Mouse (Mus musculus): ENCODE results near the gene Endou. TPM values are rescaled to one million over a fixed set of nuclear protein-coding genes. Genes with fewer than 3 reads are reported as not detected.

Endou gene
- polyA plus RNA-seq, 1 experiment from 2014 or later: 0.20 TPM

DNA sequence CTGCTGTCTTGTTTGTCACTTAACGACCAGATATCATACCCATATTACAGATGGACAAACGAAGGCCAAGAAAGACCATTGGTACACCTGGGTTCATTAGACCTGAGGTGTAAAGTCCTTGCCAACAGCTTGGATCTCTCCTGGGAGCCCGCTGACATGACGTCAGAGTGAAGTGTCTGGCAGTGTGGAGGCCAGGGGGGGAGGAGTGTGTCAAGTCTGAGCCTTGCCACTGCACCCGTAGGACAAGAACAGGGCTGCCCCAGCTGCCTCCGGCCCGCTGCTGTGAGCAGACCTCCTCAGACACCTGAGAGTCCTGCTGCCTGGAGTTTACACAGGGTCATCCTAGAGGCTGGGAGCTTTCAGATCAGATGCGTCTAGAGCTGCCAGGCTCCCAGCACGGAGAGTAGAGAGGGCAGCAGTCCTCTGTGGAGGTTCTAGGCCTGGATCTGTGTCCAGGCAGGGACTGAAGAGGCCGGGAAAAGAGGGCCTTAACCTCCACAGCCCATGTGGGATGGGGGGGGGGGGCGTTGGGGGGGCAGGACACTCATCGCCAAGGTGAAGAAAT is 12.9 kb upstream of the Endou start:
- Histone ChIP-seq H3K27ac (ENCODE audit: low read depth, low read length) (no peak overlapping the region), H3K4me2 (ENCODE audit: low read depth) (no peak overlapping the region), H3K27me3 (ENCODE audit: control insufficient read depth, insufficient read depth, low read length) (no peaks in the 10 kb centered on the region), H3K4me1 (ENCODE audit: control insufficient read depth, insufficient read depth, low read length) (no peaks in the 10 kb centered on the region), H3K4me3 (ENCODE audit: low read depth, low read length) (no peak overlapping the region), H3K36me3 (ENCODE audit: control insufficient read depth, insufficient read depth, low read length) (no peaks in the 10 kb centered on the region), H3K9ac (ENCODE audit: low read length) (no peak overlapping the region), H3K9me3 (ENCODE audit: control insufficient read depth, low read length) (no peaks in the 10 kb centered on the region)
- ATAC-seq (ENCODE audit: insufficient read depth, low FRiP score, low TSS enrichment) (no peak), DNase-seq (ENCODE audit: low spot score) (no peak)
- 73% methylated on average over 12 of the region's 12 CpGs for WGBS

DNA sequence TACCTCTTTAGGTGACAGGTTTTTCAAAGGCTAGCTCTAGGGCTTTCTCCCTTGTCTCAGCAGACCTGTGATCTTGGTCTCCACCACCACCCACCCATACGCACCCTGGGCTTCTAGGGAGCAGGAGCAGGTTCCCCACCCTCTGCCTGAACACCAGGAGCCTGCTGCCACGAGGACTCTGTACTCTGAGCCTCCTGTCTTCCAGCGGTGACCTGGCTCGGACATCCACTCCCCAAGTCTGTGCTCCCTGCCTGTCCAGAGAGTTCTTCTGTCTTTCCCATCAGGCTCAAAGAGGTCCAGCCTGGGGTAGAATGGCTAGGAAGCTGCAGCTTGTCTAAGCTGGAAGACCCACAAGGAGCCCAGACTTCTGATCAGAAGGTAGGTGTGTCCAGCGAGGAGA is 12.1 kb upstream of the Endou start:
- ATAC-seq (ENCODE audit: insufficient read depth, low FRiP score, low TSS enrichment): no peak
- Histone ChIP-seq H3K27me3 (ENCODE audit: control insufficient read depth, insufficient read depth, low read length) (no peaks in the 10 kb centered on the region), H3K36me3 (ENCODE audit: control insufficient read depth, insufficient read depth, low read length) (no peaks in the 10 kb centered on the region), H3K27ac (ENCODE audit: low read depth, low read length) (no peak overlapping the region), H3K4me1 (ENCODE audit: control insufficient read depth, insufficient read depth, low read length) (no peaks in the 10 kb centered on the region), H3K9ac (ENCODE audit: low read length) (no peak overlapping the region), H3K9me3 (ENCODE audit: control insufficient read depth, low read length) (no peaks in the 10 kb centered on the region), H3K4me2 (ENCODE audit: low read depth) (no peak overlapping the region), H3K4me3 (ENCODE audit: low read depth, low read length) (no peak overlapping the region)
- DNase-seq (ENCODE audit: low spot score): no peak
- 84% methylated on average over 5 of the region's 5 CpGs for WGBS

DNA sequence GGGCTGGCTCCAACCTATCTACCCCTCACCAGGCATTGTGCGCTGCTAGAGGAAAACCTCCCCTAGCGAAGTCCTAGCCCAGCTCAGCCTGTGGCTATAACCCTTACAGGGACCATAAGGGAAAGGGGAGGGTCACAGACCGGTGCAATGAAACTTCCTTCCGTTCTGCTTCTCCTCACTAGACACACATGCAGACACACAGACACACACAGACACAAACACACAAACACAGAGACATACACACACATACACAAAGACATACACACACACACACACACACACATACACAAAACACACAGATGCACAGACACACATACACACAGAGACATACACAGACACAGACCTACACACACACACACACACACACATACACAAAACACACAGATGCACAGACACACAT is 11.5 kb upstream of the Endou start:
- H3K27ac ChIP-seq (ENCODE audit: low read depth, low read length): no peak overlapping the region
- 69% methylated on average over 4 of the region's 4 CpGs for WGBS
- DNase-seq (ENCODE audit: low spot score): no peak
- no peak overlapping the region; the same call in 1 of the 2 replicates for H3K9ac ChIP-seq (ENCODE audit: low read length)
- no peaks in the 10 kb centered on the region for H3K9me3 ChIP-seq (ENCODE audit: control insufficient read depth, low read length)
- no peaks in the 10 kb centered on the region for H3K27me3 ChIP-seq (ENCODE audit: control insufficient read depth, insufficient read depth, low read length)
- H3K4me3 ChIP-seq (ENCODE audit: low read depth, low read length): no peak overlapping the region
- no peaks in the 10 kb centered on the region for H3K4me1 ChIP-seq (ENCODE audit: control insufficient read depth, insufficient read depth, low read length)
- no peaks in the 10 kb centered on the region for H3K36me3 ChIP-seq (ENCODE audit: control insufficient read depth, insufficient read depth, low read length)
- H3K4me2 ChIP-seq (ENCODE audit: low read depth): no peak overlapping the region
- no peak for ATAC-seq (ENCODE audit: insufficient read depth, low FRiP score, low TSS enrichment)

DNA sequence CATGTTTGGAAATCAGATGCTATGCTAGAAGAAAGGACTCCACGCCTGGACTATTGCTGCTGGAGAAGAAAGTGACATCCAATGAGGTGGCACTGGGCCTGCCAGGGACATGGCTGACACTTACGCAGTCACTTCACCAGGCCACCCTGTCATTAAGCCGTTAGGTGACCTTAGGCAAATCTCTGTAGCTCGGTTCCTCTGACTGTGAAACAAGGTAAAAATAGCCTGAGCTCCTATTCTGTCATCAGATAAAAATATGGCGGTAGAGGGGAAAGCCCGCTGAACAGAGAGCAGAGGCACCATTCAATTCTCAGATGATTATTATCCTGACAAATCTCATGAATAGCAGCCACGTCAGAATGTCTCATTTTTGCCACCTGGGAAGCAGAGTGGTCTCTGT is 10.9 kb upstream of the Endou start:
- H3K9ac ChIP-seq (ENCODE audit: low read length): no peak overlapping the region
- 73% methylated on average over 7 of the region's 7 CpGs for WGBS
- H3K9me3 ChIP-seq (ENCODE audit: control insufficient read depth, low read length): no peaks in the 10 kb centered on the region
- H3K27me3 ChIP-seq (ENCODE audit: control insufficient read depth, insufficient read depth, low read length): no peaks in the 10 kb centered on the region
- H3K27ac ChIP-seq (ENCODE audit: low read depth, low read length): no peak overlapping the region
- ATAC-seq (ENCODE audit: insufficient read depth, low FRiP score, low TSS enrichment) (no peak), DNase-seq (ENCODE audit: low spot score) (no peak)
- H3K4me1 ChIP-seq (ENCODE audit: control insufficient read depth, insufficient read depth, low read length): no peaks in the 10 kb centered on the region
- H3K4me3 ChIP-seq (ENCODE audit: low read depth, low read length): no peak overlapping the region
- H3K36me3 ChIP-seq (ENCODE audit: control insufficient read depth, insufficient read depth, low read length): no peaks in the 10 kb centered on the region
- no peak overlapping the region for H3K4me2 ChIP-seq (ENCODE audit: low read depth)

DNA sequence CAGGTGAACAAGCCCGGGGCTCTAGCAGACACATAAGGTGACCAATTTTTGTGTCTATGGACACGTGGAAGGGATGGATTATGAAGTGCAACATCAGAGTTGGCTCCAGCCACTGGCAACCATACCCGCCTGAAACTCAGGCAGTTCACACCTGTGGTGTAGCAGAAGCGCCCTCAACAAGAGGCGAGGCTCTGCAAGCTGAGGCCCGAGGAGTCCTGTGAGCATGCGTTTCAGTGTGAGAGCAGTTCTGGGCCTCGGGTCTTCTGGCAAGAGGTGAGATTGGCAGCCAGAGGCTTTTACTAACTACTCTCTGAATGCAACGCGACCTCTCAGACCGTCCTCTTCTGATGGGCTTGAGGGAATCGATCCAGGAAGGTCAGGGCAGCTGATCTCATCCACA is 10.5 kb upstream of the Endou start:
- 77% methylated on average over 12 of the region's 12 CpGs for WGBS
- H3K9ac ChIP-seq (ENCODE audit: low read length): no peak overlapping the region
- DNase-seq (ENCODE audit: low spot score) (no peak), ATAC-seq (ENCODE audit: insufficient read depth, low FRiP score, low TSS enrichment) (no peak)
- H3K9me3 ChIP-seq (ENCODE audit: control insufficient read depth, low read length): no peaks in the 10 kb centered on the region
- H3K27ac ChIP-seq (ENCODE audit: low read depth, low read length): no peak overlapping the region
- H3K4me2 ChIP-seq (ENCODE audit: low read depth): no peak overlapping the region
- no peak overlapping the region for H3K4me3 ChIP-seq (ENCODE audit: low read depth, low read length)
- H3K4me1 ChIP-seq (ENCODE audit: control insufficient read depth, insufficient read depth, low read length): no peaks in the 10 kb centered on the region
- H3K36me3 ChIP-seq (ENCODE audit: control insufficient read depth, insufficient read depth, low read length): no peaks in the 10 kb centered on the region
- H3K27me3 ChIP-seq (ENCODE audit: control insufficient read depth, insufficient read depth, low read length): no peaks in the 10 kb centered on the region

DNA sequence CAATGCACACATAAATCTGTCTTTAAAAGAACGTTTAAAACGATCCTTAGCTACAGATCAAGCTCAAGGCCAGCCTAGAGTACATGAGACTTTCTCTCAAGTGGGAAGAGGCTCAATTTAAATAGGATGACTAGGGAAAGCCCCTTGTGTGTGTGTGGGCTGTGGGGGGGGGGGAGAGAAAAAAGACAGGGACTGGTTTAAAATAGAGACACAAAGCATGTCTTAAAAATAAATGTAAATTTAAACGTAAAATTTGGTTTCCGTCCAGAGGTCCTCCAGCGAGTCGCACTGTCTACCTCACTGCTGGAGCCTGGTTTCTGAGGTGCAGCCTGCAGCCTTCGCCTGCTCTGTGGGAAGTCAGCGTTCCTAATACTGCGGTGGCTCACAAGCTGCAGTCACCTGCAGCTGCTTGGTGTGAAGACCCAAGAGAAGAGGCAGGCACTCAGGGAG is 9.2 kb upstream of the Endou start:
- no peaks in the 10 kb centered on the region for H3K4me1 ChIP-seq (ENCODE audit: control insufficient read depth, insufficient read depth, low read length)
- no peaks in the 10 kb centered on the region for H3K36me3 ChIP-seq (ENCODE audit: control insufficient read depth, insufficient read depth, low read length)
- 88% methylated on average over 9 of the region's 9 CpGs for WGBS

DNA sequence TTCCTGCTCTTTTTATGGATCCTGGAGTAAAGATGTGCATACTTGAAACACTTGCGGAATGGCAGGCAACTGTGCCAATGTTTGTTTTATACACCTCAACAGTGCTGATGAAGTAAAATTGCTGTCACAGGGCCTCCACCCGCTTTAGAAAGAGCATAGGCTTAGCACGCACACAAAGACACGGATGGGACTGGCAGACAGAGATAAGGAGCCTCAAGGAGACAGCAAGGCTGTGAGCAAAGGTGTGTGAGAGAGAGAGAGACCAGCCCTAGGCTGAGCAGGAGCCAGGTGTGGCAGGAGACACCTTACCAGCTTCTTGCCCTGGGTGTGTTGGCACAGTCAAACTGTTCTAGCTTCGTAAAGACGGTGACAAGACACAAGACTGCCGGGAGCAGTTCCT is 7.8 kb upstream of the Endou start:
- DNase-seq (ENCODE audit: low spot score) (no peak), ATAC-seq (ENCODE audit: insufficient read depth, low FRiP score, low TSS enrichment) (no peak)
- H3K4me2 ChIP-seq (ENCODE audit: low read depth): no peak overlapping the region
- no peaks in the 10 kb centered on the region for H3K36me3 ChIP-seq (ENCODE audit: control insufficient read depth, insufficient read depth, low read length)
- H3K9me3 ChIP-seq (ENCODE audit: control insufficient read depth, low read length): no peaks in the 10 kb centered on the region
- H3K9ac ChIP-seq (ENCODE audit: low read length): no peak overlapping the region
- no peaks in the 10 kb centered on the region for H3K27me3 ChIP-seq (ENCODE audit: control insufficient read depth, insufficient read depth, low read length)
- 95% methylated on average over 7 of the region's 7 CpGs for WGBS
- H3K27ac ChIP-seq (ENCODE audit: low read depth, low read length): no peak overlapping the region
- H3K4me3 ChIP-seq (ENCODE audit: low read depth, low read length): no peak overlapping the region
- H3K4me1 ChIP-seq (ENCODE audit: control insufficient read depth, insufficient read depth, low read length): no peaks in the 10 kb centered on the region

More for the DNA sequence above, 9.2 kb upstream of the Endou start:
- DNase-seq (ENCODE audit: low spot score) (no peak), ATAC-seq (ENCODE audit: insufficient read depth, low FRiP score, low TSS enrichment) (no peak)
- Histone ChIP-seq H3K27me3 (ENCODE audit: control insufficient read depth, insufficient read depth, low read length) (no peaks in the 10 kb centered on the region), H3K4me2 (ENCODE audit: low read depth) (no peak overlapping the region), H3K9ac (ENCODE audit: low read length) (no peak overlapping the region), H3K9me3 (ENCODE audit: control insufficient read depth, low read length) (no peaks in the 10 kb centered on the region), H3K4me3 (ENCODE audit: low read depth, low read length) (no peak overlapping the region), H3K27ac (ENCODE audit: low read depth, low read length) (no peak overlapping the region)

DNA sequence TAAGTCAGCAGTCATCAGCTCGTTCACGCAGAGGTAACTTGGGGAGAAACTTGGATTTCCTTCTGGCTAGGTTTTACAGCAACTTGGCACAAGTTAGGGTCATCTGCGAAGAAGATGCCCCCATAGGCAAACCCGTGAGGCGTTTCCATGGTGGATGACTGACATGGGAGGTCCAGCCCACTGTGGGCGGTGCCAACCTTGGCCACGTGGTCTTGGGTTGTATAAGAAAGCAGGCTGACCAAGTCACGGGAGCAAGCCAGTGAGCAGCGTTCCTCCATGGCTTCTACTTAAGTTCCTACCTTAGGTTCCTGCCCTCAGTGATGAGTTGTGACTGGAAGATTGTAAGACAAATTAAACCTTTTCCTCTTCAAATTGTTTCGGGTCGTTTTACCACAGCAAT is 849 bp upstream of the Endou start:
- no peak overlapping the region for H3K9ac ChIP-seq (ENCODE audit: low read length)
- DNase-seq (ENCODE audit: low spot score) (no peak), ATAC-seq (ENCODE audit: insufficient read depth, low FRiP score, low TSS enrichment) (no peak)
- H3K27me3 ChIP-seq (ENCODE audit: control insufficient read depth, insufficient read depth, low read length): no peaks in the 10 kb centered on the region
- no peak overlapping the region for H3K4me2 ChIP-seq (ENCODE audit: low read depth)
- H3K27ac ChIP-seq (ENCODE audit: low read depth, low read length): no peak overlapping the region
- no peaks in the 10 kb centered on the region for H3K9me3 ChIP-seq (ENCODE audit: control insufficient read depth, low read length)
- H3K4me1 ChIP-seq (ENCODE audit: control insufficient read depth, insufficient read depth, low read length): no peaks in the 10 kb centered on the region
- WGBS: 91% methylated on average over 11 of the region's 11 CpGs
- no peaks in the 10 kb centered on the region for H3K36me3 ChIP-seq (ENCODE audit: control insufficient read depth, insufficient read depth, low read length)
- no peak overlapping the region for H3K4me3 ChIP-seq (ENCODE audit: low read depth, low read length)

DNA sequence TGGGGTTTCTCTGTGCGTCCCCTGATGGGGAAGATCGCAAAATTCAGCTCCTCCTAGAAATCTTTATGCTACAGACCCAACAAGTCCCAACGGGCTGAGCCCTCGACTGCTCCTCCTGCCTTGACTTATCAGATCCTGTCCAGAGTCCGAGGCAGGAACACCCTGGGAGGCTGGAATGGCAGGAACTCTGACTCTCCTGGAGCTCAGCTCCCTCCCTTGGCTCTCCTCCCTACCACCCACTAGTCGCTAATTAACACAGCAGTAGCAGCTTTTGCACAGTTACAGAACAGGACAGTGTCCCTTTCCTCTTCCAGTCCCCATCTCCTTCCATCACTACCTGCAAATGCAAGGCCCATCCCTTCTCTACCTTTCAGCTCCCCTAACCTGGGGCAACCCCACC is 774 bp downstream of the Endou start:
- no peak overlapping the region for H3K9ac ChIP-seq (ENCODE audit: low read length)
- 68% methylated on average over 6 of the region's 6 CpGs for WGBS
- DNase-seq (ENCODE audit: low spot score) (no peak), ATAC-seq (ENCODE audit: insufficient read depth, low FRiP score, low TSS enrichment) (no peak)
- no peaks in the 10 kb centered on the region for H3K4me1 ChIP-seq (ENCODE audit: control insufficient read depth, insufficient read depth, low read length)
- H3K36me3 ChIP-seq (ENCODE audit: control insufficient read depth, insufficient read depth, low read length): no peaks in the 10 kb centered on the region
- H3K9me3 ChIP-seq (ENCODE audit: control insufficient read depth, low read length): no peaks in the 10 kb centered on the region
- no peaks in the 10 kb centered on the region for H3K27me3 ChIP-seq (ENCODE audit: control insufficient read depth, insufficient read depth, low read length)
- no peak overlapping the region for H3K27ac ChIP-seq (ENCODE audit: low read depth, low read length)
- no peak overlapping the region for H3K4me2 ChIP-seq (ENCODE audit: low read depth)
- H3K4me3 ChIP-seq (ENCODE audit: low read depth, low read length): no peak overlapping the region

Measured in neural tube, embryonic 11.5 days (tissue).